Mouse (Mus musculus) induced T-regulatory cell, adult 2 months (primary cell): ENCODE measurements around the gene Mia.

ENCODE experiments used
- DNase-seq: peaks from one replicate; pipeline ENCODE4 v3.0.0-alpha.2; 2012; ENCODE audit warnings: low read depth

Mia gene

DNA sequence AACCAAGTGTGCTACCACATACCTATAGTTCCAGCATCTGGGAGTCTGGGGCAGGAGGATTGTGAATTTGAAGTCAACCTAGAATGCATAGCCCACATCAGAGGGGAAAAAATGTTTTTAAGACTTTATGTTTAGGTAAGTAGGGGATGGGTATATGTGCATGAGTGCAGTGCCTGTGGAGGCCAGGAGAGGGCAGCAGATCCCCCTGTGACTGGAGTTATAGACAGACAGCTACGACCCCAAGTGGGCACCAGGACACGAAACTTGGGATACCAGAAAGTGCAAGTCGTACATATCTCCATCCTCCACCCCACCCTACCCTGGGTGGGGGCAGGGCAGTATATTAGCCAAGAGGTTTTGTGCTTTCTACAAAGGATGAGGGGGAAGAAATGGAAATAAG lies 4.0 kb upstream of the Mia start:
- peak; percentile 74 for DNase-seq

DNA sequence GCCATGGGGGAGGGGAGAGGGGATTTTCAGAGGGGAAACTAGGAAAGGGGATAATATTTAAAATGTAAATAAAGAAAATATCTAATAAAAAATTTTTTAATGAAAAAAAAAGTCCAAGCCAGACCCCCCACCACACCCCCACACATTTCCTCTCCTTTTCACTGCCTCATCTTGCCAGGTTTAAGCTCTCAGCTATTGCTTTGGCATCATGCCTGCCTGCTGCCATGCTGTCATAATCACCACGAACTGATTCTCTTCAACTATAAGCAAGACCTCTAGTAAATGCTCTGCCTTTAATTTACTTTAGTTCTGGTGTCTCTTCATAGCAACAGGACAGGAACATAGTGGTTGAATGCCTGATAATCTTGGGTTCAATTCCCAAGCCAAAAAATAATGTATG lies 1.5 kb upstream of the Mia start:
- no peak for DNase-seq

DNA sequence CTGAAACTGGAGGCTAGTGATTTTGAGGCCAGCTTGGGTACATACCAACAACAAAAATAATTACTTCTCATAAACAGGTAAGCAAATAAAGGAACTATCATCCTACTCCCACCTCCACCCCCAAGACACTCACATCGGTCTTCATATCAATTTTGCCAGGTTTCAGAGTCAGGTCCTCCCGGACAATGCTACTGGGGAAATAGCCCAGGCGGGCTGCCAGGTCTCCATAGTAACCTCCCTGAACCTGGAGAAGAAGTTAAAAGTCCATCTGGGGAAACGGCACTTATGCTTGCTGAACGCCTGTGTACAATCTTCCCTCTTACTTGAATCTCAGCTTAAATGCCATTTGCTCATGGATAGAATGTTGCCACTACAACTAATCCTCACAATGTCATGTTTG lies 921 bp downstream of the Mia start:
- no peak for DNase-seq

DNA sequence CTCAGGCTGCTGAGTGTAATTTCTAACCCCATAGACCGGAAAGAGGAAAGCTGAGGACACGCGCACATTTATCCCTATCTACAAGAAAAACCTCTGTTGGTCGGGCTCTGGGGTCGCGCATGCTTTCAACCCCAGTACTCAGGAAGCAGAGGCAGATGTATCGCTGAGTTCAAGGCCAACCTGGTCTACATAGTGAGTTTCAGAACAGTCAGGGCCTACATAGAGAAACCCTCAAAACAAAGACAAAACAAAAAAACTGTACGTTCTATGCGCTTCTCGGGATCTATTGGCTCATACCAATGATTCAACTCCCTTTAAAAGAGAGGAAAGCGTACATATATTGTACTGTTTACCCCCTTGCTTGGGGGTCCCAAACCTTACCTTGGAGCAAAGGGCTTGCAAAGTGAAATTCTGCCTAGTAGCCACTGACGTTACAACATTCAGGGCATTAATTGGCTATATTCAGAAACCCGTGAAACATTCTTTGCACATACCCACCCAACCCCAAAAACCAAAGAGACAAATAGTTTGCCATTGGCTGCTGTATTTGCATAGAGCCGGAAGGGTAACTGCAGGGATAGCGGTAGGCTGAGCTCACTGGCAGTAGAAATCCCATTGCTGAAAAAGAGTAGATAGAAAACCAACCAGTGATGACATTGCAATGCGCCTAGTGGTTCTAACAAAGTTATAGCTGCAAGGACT lies 1.6 kb downstream of the Mia start:
- DNase-seq: no peak

DNA sequence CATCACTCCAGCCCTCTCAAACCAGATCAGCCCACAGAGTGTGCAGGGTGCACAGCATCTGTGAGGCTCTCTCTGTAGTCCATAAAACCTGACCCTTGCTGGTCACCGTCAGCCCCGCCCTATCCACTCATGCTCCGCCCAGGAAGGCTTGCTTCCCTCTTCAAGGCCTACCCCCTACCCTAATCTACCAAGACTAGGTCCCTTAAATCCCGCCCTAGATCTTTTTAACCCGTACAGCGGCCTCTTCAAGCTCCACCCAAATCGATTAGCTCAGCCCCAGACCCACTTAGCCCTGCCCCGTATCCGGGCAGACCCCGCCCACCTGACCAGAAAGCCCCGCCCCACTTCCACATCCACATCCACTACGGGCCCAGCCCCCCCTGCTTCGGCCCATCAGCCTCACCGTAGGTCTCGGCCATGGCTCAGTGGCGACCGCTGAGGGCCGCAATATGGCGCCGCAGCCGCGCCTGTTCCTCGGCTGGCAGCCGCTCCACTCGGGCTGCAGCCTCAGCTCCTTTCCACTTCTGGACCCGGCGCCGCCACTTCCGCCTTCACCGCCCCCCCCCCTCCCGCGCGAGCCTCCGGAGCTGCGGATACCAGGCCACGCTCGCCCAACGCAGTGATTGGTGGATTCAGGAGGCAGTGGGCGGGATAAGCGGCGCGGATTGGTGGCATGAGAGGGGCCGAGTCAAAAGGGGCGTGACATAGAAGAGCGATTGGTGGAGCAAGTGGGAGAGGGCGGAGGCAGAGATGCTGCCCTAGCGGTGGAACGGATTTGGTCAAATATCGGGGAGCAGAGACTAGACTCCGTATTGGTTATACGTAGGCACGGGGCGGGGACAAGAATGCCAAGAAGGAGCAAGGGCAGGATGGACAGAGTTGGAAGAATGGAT lies 2.4 kb downstream of the Mia start, which contains the start of gene Rab4b:
Gene Rab4b, minus strand, starts transcription at position 573 of the 893 bp plus-strand sequence.
- DNase-seq: peak; percentile 100

DNA sequence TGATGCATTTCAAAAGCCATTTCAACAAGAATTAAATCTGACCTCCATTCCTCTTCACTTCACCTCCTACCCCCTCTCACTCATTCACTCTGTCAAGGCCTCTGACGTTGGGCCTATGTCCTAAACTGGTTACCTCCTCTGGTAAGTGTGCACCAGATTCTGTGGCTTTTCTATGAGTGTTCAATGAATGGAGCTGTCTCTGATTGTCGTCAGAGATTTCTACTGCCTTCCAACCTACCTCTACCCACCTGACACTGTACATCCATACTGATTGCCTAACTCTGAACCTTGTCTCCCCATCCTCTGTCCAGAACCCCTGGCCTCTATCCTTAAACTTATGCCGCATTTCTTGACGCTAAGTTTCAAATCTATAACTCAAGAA lies 3.0 kb downstream of the Mia start:
- no peak for DNase-seq

DNA sequence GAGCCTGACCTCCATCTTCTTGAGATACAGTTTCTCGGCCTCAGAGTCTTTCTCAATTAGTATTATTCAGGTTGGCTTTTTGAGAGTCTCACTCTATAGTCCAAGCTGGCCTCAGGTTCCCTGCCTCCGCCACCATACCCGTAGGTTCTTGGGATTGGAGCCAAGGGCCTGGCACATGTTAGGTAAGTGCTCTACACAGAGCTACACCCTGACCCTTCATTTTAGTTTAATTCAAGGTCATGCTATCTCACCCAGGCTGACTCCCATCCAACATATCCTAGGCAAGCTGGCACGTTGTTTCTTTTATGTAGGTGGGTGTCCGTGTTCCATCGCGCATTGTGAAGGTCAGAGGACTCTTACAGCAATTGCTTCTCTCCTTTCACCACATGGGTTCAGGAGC lies 6.1 kb downstream of the Mia start:
- no peak for DNase-seq

DNA sequence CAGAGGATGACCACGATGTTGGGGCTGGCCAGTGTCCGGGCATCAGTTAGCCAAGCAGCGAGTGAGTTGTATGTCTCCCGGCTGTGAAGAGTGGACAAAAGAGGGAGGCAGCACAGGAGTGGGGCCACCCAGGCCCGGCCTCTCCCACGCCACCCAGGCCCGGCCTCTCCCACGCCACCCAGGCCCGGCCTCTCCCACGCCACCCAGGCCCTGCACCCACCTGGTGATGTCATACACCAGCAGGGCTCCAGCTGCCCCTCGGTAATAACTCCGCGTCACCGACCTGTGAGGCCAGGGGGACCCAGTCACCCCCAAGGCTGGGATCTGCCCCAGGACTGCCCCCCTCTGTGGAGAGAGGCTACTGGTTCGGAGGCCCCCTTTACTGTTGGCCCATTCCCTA lies 6.5 kb downstream of the Mia start:
- DNase-seq: no peak

DNA sequence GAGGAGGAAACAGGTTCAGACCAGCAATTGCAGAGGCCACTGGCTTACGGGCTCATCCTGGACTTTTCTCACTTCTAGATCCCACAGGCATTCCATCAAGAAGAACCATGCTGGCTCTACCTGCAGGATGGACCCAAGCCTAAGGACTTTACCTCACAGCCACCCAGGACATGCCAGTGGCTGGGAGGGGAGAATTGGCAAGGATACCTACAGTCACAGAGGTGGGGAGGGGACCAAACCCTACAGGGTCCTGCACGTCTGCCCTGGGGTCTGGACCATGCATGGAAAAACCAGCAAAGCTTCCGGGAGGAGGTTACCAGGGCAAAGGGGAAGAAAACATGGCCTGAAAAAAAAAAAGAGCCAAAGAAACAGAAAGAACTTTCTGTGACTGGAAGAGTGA lies 10.0 kb downstream of the Mia start:
- DNase-seq: no peak

DNA sequence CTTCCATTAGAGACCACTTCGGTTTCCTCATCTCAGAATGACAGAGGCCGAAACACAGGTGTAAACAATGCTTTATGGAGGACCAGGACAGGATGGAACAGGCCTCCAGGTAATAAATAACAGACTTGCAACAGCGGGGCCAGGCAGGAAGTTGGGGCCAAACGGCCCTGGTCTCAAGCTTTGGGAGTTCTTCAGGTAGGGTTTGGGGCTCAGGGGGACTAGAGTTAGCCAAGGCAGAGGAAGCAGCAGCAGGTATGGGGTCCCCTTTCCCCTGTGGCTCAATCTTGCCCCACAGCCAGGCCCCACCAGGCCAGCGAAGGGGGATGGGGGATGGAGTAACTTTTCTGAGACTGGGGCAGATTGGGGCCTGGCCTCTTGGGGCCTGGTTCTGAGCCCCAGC lies 12.6 kb downstream of the Mia start:
- DNase-seq: no peak

DNA sequence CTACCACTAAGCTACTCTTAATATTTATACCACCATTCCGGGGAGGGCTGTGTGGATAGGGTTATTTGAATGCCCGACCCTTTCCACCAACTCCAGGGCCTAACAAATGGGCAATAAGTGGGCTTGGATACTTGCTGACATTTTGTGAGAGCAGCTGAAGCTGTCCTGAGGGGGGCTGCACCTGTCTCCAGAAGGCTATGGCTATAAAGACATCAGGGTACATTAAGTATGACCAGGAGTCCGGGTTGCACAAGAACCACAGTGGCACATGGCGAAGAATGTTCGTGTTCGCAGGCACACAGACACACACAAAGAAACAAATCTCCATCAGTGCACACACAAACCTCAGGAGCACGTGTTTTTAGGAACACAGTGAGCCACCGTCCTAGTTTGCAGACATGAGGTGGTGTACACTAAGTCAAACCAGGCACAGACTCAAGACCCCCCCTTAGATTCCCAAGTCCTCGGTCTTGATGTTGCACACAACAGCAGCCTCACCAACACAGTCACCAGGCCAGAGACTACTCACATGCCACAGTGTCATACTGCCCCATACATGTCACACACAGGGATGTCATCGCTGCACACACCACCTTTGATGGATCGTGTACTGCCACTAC lies 13.4 kb downstream of the Mia start:
- peak; percentile 42 for DNase-seq

DNA sequence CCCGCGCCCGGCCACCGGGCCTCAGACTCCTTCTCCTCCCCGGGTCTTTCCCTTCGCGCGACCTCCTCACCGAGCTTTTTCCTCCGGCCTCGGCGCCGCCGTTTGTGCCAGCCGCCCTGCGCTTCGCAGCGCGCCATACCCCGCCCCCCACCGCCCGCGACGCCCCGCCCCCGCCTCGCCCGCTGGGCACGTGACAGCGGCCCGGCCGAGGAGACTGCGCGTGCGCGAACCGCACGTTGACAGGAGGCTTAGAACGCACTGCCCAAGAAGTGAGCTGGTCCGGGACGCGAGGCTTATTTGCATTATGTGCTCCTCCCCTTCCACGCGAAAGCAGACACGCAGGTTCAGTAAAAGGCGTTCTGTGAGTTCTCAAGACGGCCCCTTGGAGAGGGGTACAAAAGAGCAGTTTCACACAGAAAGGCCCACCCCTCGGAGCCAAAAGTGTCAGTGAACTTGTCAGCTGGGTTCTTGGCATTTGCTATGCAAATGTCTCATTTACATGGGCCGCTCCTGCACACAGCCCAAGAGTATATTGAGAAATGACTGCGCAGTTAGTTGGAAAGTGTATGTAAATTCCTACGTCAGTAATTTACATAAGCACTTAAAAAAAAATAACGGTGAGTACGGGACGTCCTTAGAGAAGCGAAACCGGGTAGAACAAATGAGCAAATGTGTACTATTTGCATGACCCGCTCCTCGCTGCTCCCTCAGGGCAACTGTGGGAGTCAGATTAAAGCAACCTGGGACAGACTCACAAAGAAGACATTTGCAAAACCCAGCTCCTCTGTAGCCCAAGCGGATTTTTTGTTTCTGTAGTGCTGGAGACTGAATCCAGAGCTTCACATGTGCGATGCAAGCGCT lies 14.1 kb downstream of the Mia start, which contains the start of gene Egln2:
Gene Egln2, minus strand, starts transcription at position 189 of the 861 bp plus-strand sequence.
- peak; percentile 98 for DNase-seq

DNA sequence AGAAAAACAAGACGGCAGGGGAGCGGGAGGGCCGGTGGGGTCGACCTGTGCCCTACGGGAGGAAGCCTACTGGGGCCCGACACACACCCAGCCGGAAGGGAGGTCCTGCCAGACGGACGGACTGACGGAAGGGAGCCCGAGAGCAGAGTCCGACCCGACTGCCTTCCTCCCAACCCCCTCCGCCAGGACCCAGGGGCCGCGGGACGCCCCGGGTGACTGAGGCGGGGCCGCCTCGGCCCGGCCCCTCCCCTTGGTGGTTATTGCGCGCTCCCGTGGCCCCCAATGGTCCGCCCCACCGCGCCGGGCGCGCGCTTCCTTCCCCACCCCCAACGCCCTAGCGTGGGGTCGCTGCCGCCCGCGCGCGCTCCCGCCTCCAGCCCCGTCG lies 14.7 kb downstream of the Mia start:
- DNase-seq: peak; percentile 91

DNA sequence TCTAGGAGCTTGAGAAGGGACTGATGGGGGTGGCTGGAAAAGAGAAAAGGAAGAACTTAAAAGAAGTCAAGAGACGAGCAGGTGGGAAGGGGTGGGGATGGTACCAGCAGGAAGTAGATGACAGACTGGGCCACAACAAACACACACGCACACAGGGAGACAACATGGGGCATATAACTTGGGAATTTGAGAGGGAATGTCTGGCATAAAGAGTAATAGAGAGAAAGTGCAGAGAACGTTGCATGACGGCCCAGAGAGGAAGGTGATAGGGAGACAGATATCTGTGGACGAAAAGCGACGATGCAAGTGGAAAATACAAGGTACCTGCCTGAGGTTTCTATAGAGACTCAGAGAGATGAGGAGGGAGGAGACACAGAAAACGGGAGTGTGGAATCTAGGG lies 15.3 kb downstream of the Mia start:
- peak; percentile 65 for DNase-seq

DNA sequence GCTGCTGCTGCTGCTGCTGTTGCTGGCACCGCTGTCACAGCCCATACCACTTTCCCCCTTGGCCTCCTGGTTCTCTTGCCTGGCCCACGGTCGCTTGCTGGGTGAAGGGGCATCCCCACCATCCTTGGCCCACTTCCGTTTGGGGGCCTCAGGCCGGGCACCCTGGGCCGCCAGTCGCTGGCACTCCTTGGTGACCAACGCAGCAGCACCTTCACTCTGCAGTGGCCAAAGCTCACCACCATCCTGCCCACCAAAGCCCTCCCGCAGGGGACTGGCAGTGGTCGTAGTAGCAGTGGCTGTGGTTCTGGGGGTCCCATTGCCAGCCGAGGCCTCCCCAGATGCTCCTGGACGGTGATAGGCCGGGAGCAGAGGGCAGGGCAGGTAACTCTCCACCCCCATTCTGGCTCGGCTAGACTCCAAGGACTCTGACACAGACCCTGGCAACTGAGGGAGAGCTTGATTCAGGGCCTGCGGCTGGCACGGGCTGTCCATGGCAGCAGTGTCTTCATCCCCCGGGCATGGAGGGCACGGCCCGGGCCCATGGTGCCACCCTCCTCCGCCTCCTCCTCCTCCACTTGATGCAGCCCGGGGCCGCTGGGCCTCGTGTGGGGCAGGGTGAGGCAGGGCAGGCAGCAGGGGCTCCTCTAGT lies 15.8 kb downstream of the Mia start:
- DNase-seq: no peak

DNA sequence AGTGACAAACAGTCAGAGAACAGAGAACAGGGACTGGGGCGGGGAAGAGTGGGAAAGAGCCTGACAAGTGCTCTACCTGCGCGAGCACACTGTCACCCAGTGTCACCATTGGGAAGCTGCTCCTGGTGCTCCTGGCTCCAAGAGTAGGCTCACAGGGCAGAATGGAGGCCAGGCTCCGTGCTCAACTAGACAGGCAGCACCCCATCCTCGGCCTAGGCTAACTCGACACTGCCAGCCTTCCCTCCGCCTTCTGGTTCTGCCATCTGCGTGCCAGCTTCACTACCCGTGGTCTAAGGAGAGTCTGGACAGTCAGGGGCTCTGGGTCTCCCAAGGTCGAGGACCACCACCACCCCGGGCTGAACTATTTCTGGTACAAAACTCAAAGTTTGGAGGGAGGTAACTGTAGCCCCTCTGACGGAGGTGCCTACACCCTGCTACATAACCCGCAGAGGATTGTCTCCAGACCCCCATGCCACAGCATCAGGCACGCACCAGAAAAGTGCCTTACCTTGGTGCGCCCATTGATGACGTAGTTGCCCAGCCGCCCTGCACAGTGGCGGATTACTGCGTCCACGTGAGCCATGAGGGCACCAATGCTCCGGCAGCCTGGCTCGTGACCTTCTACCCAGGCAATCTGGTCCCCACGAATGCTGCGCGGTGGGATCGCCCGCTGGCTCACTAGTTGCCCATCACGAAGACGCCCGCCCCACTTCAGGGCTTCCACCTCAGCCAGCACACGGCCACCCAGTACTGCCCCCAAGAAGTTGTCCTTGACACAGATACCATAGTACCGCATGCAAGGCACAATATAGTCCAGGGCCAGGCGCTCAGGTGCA lies 16.6 kb downstream of the Mia start:
- no peak for DNase-seq

DNA sequence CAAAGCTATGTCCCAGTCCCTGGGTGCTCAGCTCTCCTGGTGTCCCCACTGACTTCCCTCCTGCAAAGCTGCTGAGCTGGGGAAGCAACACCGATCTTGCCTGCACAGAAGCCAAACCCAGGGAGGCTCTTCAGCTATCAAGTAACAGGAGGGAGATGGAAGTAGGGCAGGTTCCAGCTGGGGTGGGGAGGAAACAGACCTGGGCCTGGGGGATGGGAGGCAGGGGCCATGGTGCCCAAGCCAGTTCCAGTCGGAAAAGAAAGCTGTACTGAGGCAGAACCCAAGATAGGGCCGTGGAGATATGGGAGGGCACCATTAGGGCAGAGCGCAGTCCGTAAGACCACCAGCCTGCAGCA lies 17.5 kb downstream of the Mia start:
- no peak for DNase-seq

DNA sequence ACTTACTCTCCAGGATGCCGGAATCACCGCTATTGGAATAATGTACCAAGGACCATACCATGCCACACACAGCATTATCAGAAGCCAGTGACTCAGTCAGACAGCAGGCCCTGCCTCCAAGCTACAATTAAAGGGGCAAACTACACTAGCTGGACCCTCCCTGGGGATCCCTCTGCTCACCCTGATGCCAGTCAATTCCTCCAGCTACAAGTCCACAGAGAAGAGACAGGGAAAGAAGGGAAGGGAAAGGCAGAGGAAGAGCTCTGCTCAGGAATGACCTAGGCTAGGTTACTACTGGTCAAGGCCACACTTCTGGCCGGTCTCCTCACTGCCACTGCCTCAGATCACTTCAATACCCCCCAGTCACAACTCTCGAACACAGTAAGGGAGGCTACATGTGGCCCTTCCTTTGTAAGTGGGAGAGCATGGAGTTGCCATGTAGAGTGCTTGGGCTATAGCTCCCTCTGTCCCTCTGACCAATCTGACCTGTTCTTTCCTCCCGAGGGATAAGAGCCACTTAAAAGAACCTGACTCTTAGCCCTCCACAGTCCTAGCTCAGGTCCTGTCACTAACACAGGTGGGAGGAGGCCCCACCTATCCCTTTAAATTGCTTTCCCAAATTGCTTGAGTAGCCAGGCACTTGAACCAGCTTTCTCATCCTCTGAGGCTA lies 18.0 kb downstream of the Mia start:
- DNase-seq: no peak

DNA sequence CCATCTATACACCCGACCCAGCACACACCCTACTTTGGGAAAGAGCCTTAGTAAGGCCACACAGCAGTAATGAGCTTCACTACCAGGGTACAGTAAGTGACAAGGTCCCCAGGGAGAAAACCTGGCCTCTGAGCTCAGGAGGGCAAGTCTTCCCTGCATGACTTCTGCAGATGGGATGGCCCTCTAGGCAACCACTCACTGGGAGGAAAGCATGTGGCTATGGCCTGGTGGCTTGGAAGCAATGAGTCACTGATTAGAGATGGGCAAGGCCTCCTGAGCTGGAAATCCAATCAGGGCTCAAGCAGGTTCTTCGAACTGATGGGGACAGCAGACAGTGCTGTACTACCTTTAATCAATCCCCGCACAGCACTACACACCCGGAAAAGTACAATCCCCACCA lies 19.2 kb downstream of the Mia start:
- DNase-seq: no peak

DNA sequence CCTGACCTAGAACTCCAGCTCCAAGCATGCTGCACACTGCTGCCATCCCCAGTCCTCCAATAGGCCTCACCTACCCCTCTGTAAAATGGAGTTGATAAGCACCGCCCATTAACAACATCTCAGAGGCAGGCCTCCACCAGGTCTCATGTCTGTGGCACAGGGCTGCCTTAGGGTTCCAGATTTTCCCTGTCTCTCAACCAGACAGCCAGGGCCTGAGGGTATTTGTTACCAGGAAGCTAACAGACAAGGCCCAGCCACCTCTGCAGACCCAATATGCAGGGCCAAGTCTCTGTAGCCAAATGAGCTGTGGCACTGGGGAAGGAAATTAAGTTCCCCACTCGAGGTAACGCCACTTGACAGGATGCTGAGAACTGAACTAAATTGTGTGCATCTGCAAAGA lies 20.0 kb downstream of the Mia start:
- no peak for DNase-seq
